Mouse (Mus musculus): Measurements from ENCODE around the gene D17Wsu92e. TPM values are rescaled to one million over a fixed set of nuclear protein-coding genes. Genes with fewer than 3 reads are reported as not detected.

Gene D17Wsu92e
- polyA plus RNA-seq, 1 experiment, result 81.8 TPM

DNA sequence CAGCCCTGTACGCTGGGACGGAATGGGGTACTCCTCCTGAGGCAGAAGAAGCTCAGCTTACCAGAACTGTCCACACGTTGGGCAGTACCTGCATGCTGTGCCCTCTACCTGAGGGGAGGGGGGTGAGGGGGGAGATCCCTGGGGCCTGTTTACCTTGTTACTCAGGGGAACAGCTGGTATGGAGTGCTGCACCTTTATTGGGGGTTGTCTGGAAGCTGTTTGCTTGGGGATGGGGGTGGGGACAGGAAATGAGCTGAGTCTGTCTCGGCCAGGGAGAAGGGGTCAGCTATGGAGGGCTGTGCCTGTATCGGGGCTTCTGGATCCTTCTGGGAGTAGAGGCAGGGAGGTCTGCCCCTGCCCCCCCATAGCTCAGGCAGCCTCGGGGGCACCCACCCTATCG, 93.9 kb downstream of the D17Wsu92e start:
- Histone ChIP-seq H3K4me3 (ENCODE audit: insufficient read depth, low read length) (no peak overlapping the region), H3K4me1 (ENCODE audit: control insufficient read depth, insufficient read depth, low read length) (no peaks in the 10 kb centered on the region), H3K27ac (ENCODE audit: insufficient read depth, low read depth, low read length) (no peak overlapping the region)
- no peak for TF ChIP-seq POLR2A (IDR thresholded peaks at IDR 0.05; ENCODE audit: borderline replicate concordance, low read depth, low read length)
- TF ChIP-seq CTCF (IDR thresholded peaks at IDR 0.05; ENCODE audit: low read depth, low read length), result no peak

DNA sequence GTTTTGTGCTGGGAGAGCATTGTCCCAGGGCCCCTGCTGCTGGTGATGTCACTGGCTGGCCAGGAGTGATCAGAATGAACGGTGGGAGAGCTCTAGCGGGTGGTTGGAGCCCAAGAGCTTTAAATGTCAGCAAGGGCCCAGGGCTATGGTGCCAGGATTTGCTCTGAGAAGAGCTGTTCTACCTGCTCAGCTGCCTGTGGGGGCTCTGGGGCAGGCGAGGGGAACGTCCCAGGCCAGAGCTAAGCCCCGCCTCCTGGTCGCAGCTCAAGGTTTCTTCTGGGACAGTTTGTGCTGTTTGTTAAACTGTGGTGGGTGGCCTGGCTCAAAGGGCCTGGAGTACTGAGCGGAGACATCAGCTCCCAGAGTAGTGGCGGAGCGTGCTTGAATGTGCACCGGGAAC, 95.0 kb downstream of the D17Wsu92e start:
- no peak overlapping the region for H3K27ac ChIP-seq (ENCODE audit: insufficient read depth, low read depth, low read length)
- TF ChIP-seq CTCF (IDR thresholded peaks at IDR 0.05; ENCODE audit: low read depth, low read length) (no peak), POLR2A (IDR thresholded peaks at IDR 0.05; ENCODE audit: borderline replicate concordance, low read depth, low read length) (no peak)
- no peaks in the 10 kb centered on the region for H3K4me1 ChIP-seq (ENCODE audit: control insufficient read depth, insufficient read depth, low read length)
- no peak overlapping the region for H3K4me3 ChIP-seq (ENCODE audit: insufficient read depth, low read length)

DNA sequence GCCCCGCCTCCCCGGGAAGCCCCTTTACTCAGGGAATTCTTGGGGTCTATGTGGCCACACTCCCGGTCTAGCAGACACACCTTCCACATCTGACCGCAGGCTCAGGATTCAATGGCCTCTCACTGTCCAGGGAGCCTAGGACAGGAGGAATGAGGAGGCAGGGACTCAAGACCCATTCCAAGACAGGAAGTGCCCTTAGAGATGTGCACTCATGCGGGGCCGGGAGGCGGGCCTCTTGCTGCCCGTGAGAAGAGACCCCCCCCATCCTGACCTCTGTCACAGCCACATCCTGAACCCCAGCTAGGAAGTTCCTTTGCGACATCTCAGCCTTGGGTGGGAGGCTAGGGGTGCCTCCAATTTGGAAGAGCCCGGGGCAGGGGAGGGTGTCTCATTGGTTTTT, 95.4 kb downstream of the D17Wsu92e start:
- no peak overlapping the region for H3K27ac ChIP-seq (ENCODE audit: insufficient read depth, low read depth, low read length)
- no peaks in the 10 kb centered on the region for H3K4me1 ChIP-seq (ENCODE audit: control insufficient read depth, insufficient read depth, low read length)
- no peak overlapping the region for H3K4me3 ChIP-seq (ENCODE audit: insufficient read depth, low read length)
- TF ChIP-seq CTCF (IDR thresholded peaks at IDR 0.05; ENCODE audit: low read depth, low read length) (no peak), POLR2A (IDR thresholded peaks at IDR 0.05; ENCODE audit: borderline replicate concordance, low read depth, low read length) (no peak)

DNA sequence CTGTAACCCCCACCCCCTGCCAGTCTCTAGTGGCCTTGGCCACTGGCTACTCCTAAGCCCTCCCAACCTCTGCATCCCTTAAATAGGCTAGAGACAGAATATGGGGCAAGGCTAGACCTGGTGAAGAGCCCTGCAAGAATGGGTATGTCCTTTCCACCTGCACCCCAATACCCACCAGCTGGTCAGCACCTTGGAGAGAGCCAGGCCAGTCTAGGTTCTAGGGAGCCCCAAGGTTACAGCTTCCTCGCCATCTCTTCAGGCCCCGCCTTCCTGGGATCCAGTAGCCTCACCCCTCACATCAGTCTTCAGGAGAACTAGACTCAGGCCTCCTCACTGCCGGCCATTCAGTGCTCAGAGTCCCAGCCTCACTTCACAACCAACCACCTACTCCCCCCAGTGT, 96.1 kb downstream of the D17Wsu92e start:
- Histone ChIP-seq H3K4me1 (ENCODE audit: control insufficient read depth, insufficient read depth, low read length) (no peaks in the 10 kb centered on the region), H3K27ac (ENCODE audit: insufficient read depth, low read depth, low read length) (no peak overlapping the region), H3K4me3 (ENCODE audit: insufficient read depth, low read length) (no peak overlapping the region)
- TF ChIP-seq POLR2A (IDR thresholded peaks at IDR 0.05; ENCODE audit: borderline replicate concordance, low read depth, low read length) (no peak), CTCF (IDR thresholded peaks at IDR 0.05; ENCODE audit: low read depth, low read length) (no peak)

DNA sequence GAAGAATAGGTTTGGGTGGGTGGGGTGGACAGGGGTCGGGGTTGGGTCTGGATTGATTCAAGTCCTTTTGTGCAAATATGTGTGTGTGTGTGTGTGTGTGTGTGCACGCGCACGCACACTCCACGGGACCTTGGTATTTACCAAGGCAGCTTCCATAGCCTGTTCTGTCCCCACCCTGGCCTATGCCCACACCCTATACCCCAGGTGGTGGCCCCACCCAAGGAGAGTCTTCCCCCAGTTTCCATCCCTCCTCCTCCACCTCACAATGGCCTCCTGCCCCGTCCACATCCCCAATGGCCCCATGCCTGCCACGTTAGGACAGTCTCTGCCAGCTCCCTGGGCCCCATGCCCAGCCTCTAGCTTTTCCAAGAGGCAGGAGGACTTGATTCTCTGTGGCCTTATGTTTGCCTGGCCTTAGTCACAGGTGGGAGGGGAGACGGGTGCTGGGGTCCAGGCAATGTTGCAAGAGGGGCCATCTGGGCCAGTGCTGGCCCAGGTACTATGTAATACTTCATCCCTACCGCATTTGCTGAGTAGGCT, 99.3 kb downstream of the D17Wsu92e start:
- Histone ChIP-seq H3K4me1 (ENCODE audit: control insufficient read depth, insufficient read depth, low read length) (no peaks in the 10 kb centered on the region), H3K27ac (ENCODE audit: insufficient read depth, low read depth, low read length) (no peak overlapping the region), H3K4me3 (ENCODE audit: insufficient read depth, low read length) (no peak overlapping the region)
- TF ChIP-seq POLR2A (IDR thresholded peaks at IDR 0.05; ENCODE audit: borderline replicate concordance, low read depth, low read length), result no peak
- no peak for TF ChIP-seq CTCF (IDR thresholded peaks at IDR 0.05; ENCODE audit: low read depth, low read length)

DNA sequence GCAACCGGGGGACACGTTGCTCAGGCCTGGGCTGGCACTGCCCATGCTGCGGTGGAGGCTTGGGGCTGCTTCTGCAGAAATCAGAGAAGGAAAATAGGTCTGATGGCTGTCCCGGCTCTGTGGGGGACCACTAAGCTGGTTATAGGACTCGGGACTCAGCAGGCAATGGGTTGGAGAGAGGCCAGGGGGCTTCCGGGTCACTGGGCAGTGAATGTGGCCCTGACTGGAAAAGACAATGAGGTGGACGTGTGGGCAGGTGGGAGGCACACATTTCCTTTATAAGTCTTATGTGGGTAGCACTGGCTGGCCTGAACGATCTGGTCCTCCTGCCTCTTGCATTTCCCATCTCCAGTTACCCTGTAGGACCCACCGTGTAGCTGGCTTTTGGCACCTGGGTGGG, 100.1 kb downstream of the D17Wsu92e start:
- H3K27ac ChIP-seq (ENCODE audit: insufficient read depth, low read depth, low read length), result no peak overlapping the region
- no peaks in the 10 kb centered on the region for H3K4me1 ChIP-seq (ENCODE audit: control insufficient read depth, insufficient read depth, low read length)
- TF ChIP-seq CTCF (IDR thresholded peaks at IDR 0.05; ENCODE audit: low read depth, low read length) (no peak), POLR2A (IDR thresholded peaks at IDR 0.05; ENCODE audit: borderline replicate concordance, low read depth, low read length) (no peak)
- H3K4me3 ChIP-seq (ENCODE audit: insufficient read depth, low read length), result no peak overlapping the region

DNA sequence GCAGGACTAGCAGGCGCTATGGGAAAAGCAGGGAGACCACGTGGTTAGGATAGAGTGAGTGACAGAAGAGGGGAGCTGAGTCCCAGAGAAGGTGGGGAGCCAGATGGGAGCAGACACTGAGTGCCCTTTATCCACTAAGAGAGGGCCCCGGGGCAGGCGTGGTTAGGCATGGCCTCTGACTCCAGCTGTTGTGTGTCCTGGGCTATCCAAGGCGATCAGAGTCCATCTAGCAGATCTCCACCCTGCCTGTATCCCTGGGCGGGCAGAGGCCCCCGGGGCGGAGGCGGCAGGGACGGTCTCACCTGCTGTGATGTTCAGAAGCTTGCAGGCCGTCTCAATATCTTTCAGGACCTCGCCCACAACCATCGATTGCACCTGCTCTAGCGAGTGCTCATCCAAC, 100.8 kb downstream of the D17Wsu92e start:
- Histone ChIP-seq H3K4me3 (ENCODE audit: insufficient read depth, low read length) (no peak overlapping the region), H3K27ac (ENCODE audit: insufficient read depth, low read depth, low read length) (no peak overlapping the region), H3K4me1 (ENCODE audit: control insufficient read depth, insufficient read depth, low read length) (no peaks in the 10 kb centered on the region)
- TF ChIP-seq POLR2A (IDR thresholded peaks at IDR 0.05; ENCODE audit: borderline replicate concordance, low read depth, low read length) (no peak), CTCF (IDR thresholded peaks at IDR 0.05; ENCODE audit: low read depth, low read length) (no peak)

DNA sequence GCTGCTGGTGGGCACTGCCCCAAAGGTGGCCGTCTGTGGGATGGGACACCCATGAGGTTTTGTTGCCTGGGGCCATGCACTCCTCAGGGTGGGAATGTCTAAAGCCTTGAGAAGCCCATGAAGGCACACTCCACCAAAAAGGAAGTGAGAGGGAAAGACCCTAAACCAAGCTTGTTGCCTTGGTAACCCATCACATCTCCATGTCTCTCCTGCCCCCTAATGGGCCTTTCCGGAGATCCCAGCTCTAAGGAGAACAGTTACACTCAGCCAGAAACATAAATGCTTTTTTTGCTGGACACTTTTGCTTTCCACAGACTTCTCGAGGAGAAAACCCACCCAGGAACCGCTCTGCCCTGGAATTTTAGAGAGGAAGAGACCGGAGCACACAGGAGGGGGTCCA, 102.2 kb downstream of the D17Wsu92e start:
- H3K4me1 ChIP-seq (ENCODE audit: control insufficient read depth, insufficient read depth, low read length), result no peaks in the 10 kb centered on the region
- TF ChIP-seq CTCF (IDR thresholded peaks at IDR 0.05; ENCODE audit: low read depth, low read length) (no peak), POLR2A (IDR thresholded peaks at IDR 0.05; ENCODE audit: borderline replicate concordance, low read depth, low read length) (no peak)
- H3K4me3 ChIP-seq (ENCODE audit: insufficient read depth, low read length), result no peak overlapping the region
- no peak overlapping the region for H3K27ac ChIP-seq (ENCODE audit: insufficient read depth, low read depth, low read length)

DNA sequence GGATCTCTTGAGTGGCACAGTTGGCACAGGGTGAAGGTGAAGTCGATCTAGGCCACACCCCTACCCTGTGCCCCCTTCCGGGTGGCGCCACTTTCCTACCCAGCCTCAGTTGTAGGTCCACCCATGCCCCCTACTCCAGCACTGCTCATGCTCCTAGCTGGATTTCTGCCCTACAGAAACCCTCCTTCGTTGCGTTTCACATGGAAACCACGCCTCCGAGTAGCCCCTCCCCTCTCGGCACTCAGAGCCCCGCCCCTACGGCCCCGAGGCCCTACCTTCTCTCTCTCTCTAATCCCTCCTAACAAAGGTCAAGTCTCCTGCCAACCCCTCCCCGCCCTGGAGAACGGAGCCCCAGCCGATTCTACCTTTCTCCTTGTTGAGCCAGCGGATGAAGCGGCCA, 103.6 kb downstream of the D17Wsu92e start:
- Histone ChIP-seq H3K27ac (ENCODE audit: insufficient read depth, low read depth, low read length) (no peak overlapping the region), H3K4me1 (ENCODE audit: control insufficient read depth, insufficient read depth, low read length) (no peaks in the 10 kb centered on the region), H3K4me3 (ENCODE audit: insufficient read depth, low read length) (no peak overlapping the region; the same call in 1 of the 2 replicates)
- no peak for TF ChIP-seq CTCF (IDR thresholded peaks at IDR 0.05; ENCODE audit: low read depth, low read length)
- no peak for TF ChIP-seq POLR2A (IDR thresholded peaks at IDR 0.05; ENCODE audit: borderline replicate concordance, low read depth, low read length)

DNA sequence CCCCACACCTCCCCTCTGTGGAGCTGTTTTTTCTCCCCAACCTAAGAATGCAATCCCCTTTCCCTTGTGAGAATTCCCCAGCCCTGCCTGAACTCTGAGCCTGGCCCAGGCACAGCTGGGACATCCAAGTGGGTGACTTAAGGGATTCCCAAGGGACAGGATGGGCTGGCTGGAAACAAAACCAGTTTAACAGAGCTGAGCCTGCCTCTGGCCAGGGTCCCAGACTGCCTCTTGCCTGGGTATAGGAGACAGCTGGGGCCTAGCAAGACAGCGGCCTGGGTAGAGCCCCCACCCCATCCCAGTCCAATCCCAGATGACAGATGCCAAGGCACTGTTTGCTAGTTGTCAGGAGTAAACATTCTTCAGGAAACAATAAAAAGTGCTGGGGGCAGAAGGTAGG, 107.6 kb downstream of the D17Wsu92e start:
- Histone ChIP-seq H3K4me1 (ENCODE audit: control insufficient read depth, insufficient read depth, low read length) (no peaks in the 10 kb centered on the region; the same call in 1 of the 2 replicates), H3K4me3 (ENCODE audit: insufficient read depth, low read length) (no peak overlapping the region), H3K27ac (ENCODE audit: insufficient read depth, low read depth, low read length) (no peak overlapping the region)
- TF ChIP-seq POLR2A (IDR thresholded peaks at IDR 0.05; ENCODE audit: borderline replicate concordance, low read depth, low read length), result no peak
- no peak for TF ChIP-seq CTCF (IDR thresholded peaks at IDR 0.05; ENCODE audit: low read depth, low read length)

DNA sequence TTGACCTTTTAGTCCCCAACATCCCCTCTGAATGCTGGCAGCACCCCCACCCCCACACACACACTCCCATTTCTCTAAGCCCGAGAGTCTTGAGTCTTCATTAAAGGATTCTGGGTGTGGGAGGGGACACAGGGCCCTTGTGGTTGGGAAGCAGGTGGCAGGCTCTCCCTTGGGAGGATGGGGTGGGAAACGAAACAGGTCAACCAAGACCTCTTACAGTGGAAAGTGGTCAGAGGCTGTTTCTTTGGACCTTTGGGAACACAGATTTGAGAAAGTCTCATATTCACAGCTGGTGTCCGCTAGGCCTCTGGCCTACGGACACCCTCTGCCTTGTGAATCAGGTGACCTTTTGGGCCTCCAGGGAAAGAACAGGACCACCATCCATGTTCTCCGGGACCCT, 110.8 kb downstream of the D17Wsu92e start:
- TF ChIP-seq POLR2A (IDR thresholded peaks at IDR 0.05; ENCODE audit: borderline replicate concordance, low read depth, low read length) (no peak), CTCF (IDR thresholded peaks at IDR 0.05; ENCODE audit: low read depth, low read length) (no peak)
- Histone ChIP-seq H3K4me1 (ENCODE audit: control insufficient read depth, insufficient read depth, low read length) (peaks cover 3% of the 10 kb centered on the region; the same call in 1 of the 2 replicates), H3K27ac (ENCODE audit: insufficient read depth, low read depth, low read length) (no peak overlapping the region), H3K4me3 (ENCODE audit: insufficient read depth, low read length) (no peak overlapping the region)

Data from bone marrow macrophage, adult 2 months (primary cell).